Mouse (Mus musculus) heart, postnatal 0 days (tissue): ENCODE data around the gene Wfdc3. TPM values are rescaled to one million over a fixed set of nuclear protein-coding genes. Genes with fewer than 3 reads are reported as not detected.
A peak's percentile ranks its signal among the peaks of the same experiment; 100 is the strongest.

ENCODE experiments used
- ATAC-seq: fragments of 200-750 bp; cut with Nextera tagmentation; 2 replicates; pipeline ENCODE4 v1.8.0; 2017; ENCODE audit warnings: low read depth, moderate number of reproducible peaks, moderate library complexity; ENCODE audit not compliant: insufficient read depth
- DNase-seq: peaks from one replicate; pipeline ENCODE4 v3.0.0-alpha.2; 2016; ENCODE audit warnings: low spot score
- H3K27ac ChIP-seq: fragments of 300-500 bp; sonication (generic); 2 replicates; pipeline ENCODE4 v1.5.1; 2014; ENCODE audit warnings: low read depth, mild to moderate bottlenecking
- H3K27me3 ChIP-seq: fragments of 300-500 bp; sonication (generic); 2 replicates; pipeline ENCODE4 v1.6.1; 2014; ENCODE audit warnings: low read length, mixed read lengths; ENCODE audit not compliant: control insufficient read depth, insufficient read depth
- H3K36me3 ChIP-seq: fragments of 300-500 bp; sonication (generic); replicated peaks from 2 replicates; pipeline ENCODE4 v1.6.1; 2014; ENCODE audit warnings: low read length, mixed read lengths; ENCODE audit not compliant: control insufficient read depth, insufficient read depth
- H3K4me1 ChIP-seq: fragments of 300-500 bp; sonication (generic); 2 replicates; pipeline ENCODE4 v1.6.1; 2014; ENCODE audit warnings: antibody characterized with exemption; ENCODE audit not compliant: control insufficient read depth, insufficient read depth
- H3K4me2 ChIP-seq: fragments of 300-500 bp; sonication (generic); 2 replicates; pipeline ENCODE4 v1.6.1; 2014; ENCODE audit warnings: low read depth, mild to moderate bottlenecking, low read length, moderate library complexity
- H3K4me3 ChIP-seq: fragments of 300-500 bp; sonication (generic); 2 replicates; pipeline ENCODE4 v1.5.1; 2014; ENCODE audit warnings: low read depth, low read length
- H3K9ac ChIP-seq: fragments of 300-500 bp; sonication (generic); replicated peaks from 2 replicates; pipeline ENCODE4 v1.6.1; 2014; ENCODE audit warnings: low read depth, low read length, mixed read lengths
- H3K9me3 ChIP-seq: fragments of 300-500 bp; sonication (generic); replicated peaks from 2 replicates; pipeline ENCODE4 v1.6.1; 2016; ENCODE audit warnings: low read length; ENCODE audit not compliant: control insufficient read depth
- CTCF ChIP-seq: IDR thresholded peaks from 2 replicates; pipeline ENCODE4 v1.5.1; 2016; ENCODE audit warnings: antibody characterized with exemption, control low read depth, low read depth
- EP300 ChIP-seq: IDR thresholded peaks from 2 replicates; pipeline ENCODE4 v1.6.1; 2016; ENCODE audit warnings: antibody characterized with exemption, low read depth
- WGBS: fragments of 180-500 bp; shearing (Covaris S2); extraction: QIAGEN DNeasy Blood & Tissue Kit; methylation state at CpG from one replicate; pipeline ENCODE4 v1.1.7; 2014; 5-methylcytosine and 5-hydroxymethylcytosine counted together
- polyA plus RNA-seq: library from polyadenylated mRNA; unstranded; fragments of >200 nt; fragmentation: Nextera tagmentation; extraction: Ambion mirVana; gene quantifications from 2 replicates; pipeline ENCODE4 v1.2.1, GENCODE M21; 2015
- total RNA-seq: library from RNA; depleted of rRNA; stranded (reverse); fragments of >200 nt; gene quantifications from 2 replicates; pipeline ENCODE4 v1.2.3, GENCODE M21; 2014; ENCODE audit warnings: low replicate concordance; rRNA removed

Wfdc3 gene
- total RNA-seq (not detected in 2 replicates), polyA plus RNA-seq (0.46 and 0.51 TPM in 2 replicates)

GRCm38 (mm10) chr2:164745843-164746479, at the start of gene Wfdc3, which contains the start of gene Dnttip1:
Gene Wfdc3, minus strand, starts transcription at chr2:164745931.
Gene Dnttip1, plus strand, starts transcription at chr2:164745983.
- Histone ChIP-seq H3K4me3 (peak within 1 kb of the TSS; percentile 86), H3K9ac (peak within 1 kb of the TSS; percentile 90), H3K9me3 (no peaks in the 10 kb centered on the region)

GRCm38 (mm10) chr2:164794293-164794692, 48.6 kb upstream of the Wfdc3 start:
- H3K9ac ChIP-seq: no peak overlapping the region
- peaks cover 3% of the 10 kb centered on the region; the same call in 1 of the 2 replicates for H3K4me1 ChIP-seq
- H3K27me3 ChIP-seq: no peaks in the 10 kb centered on the region
- H3K9me3 ChIP-seq: no peaks in the 10 kb centered on the region
- peak; percentile 76 for ATAC-seq
- TF ChIP-seq EP300: 0 out of 2 replicates have a peak, but pooled peaks have one; percentile 48
- peak; percentile 86 for TF ChIP-seq CTCF
- 14% methylated on average over 5 of the region's 5 CpGs for whole genome bisulfite sequencing
- DNase-seq: peak; percentile 85
- H3K36me3 ChIP-seq: peaks cover 64% of the 10 kb centered on the region
- H3K4me2 ChIP-seq: no peak overlapping the region
- peak overlapping the region; percentile 81 for H3K27ac ChIP-seq
- H3K4me3 ChIP-seq: no peak overlapping the region

More at GRCm38 (mm10) chr2:164745843-164746479, at the start of gene Wfdc3, which contains the start of gene Dnttip1:
- DNase-seq: peak; percentile 87
- TF ChIP-seq EP300 (no peak), CTCF (no peak)
- H3K27ac ChIP-seq: peak within 1 kb of the TSS; percentile 79
- H3K4me1 ChIP-seq: peaks cover 14% of the 10 kb centered on the region
- no peaks in the 10 kb centered on the region for H3K27me3 ChIP-seq
- 1% methylated on average over 68 of the region's 70 CpGs for WGBS
- H3K4me2 ChIP-seq: peak within 1 kb of the TSS; percentile 82
- H3K36me3 ChIP-seq: peaks cover 34% of the 10 kb centered on the region
- ATAC-seq: peak; percentile 94

GRCm38 (mm10) chr2:164793772-164794171, 48.0 kb upstream of the Wfdc3 start:
- Histone ChIP-seq H3K9me3 (no peaks in the 10 kb centered on the region), H3K36me3 (peaks cover 63% of the 10 kb centered on the region), H3K4me2 (no peak overlapping the region), H3K27me3 (no peaks in the 10 kb centered on the region), H3K4me3 (no peak overlapping the region), H3K27ac (peak overlapping the region; percentile 81), H3K4me1 (peaks cover 3% of the 10 kb centered on the region; the same call in 1 of the 2 replicates), H3K9ac (no peak overlapping the region)
- ATAC-seq (peak; percentile 12; the same call in 1 of the 2 replicates), DNase-seq (no peak)
- WGBS: 68% methylated on average over 2 of the region's 2 CpGs
- TF ChIP-seq CTCF (peak; percentile 9; the same call in 1 of the 2 replicates), EP300 (no peak)

- DNase-seq (peak; percentile 46), ATAC-seq (peak; percentile 54; the same call in 1 of the 2 replicates)
- Histone ChIP-seq H3K9ac (no peak overlapping the region), H3K4me2 (no peak overlapping the region), H3K4me1 (peaks cover 6% of the 10 kb centered on the region; the same call in 1 of the 2 replicates), H3K27ac (peak overlapping the region; percentile 81), H3K27me3 (no peaks in the 10 kb centered on the region), H3K9me3 (no peaks in the 10 kb centered on the region), H3K4me3 (no peak overlapping the region), H3K36me3 (peaks cover 67% of the 10 kb centered on the region)
- 34% methylated on average over 3 of the region's 3 CpGs for WGBS
- TF ChIP-seq EP300 (no peak), CTCF (peak; percentile 73)
Measured at GRCm38 (mm10) chr2:164793236-164793635, 47.5 kb upstream of the Wfdc3 start.

GRCm38 (mm10) chr2:164792400-164793190, 46.9 kb upstream of the Wfdc3 start:
- Histone ChIP-seq H3K27me3 (no peaks in the 10 kb centered on the region), H3K4me3 (no peak overlapping the region), H3K9me3 (no peaks in the 10 kb centered on the region), H3K9ac (no peak overlapping the region), H3K27ac (peak overlapping the region; percentile 81), H3K36me3 (peaks cover 63% of the 10 kb centered on the region), H3K4me2 (no peak overlapping the region), H3K4me1 (peaks cover 7% of the 10 kb centered on the region; the same call in 1 of the 2 replicates)
- no peak for TF ChIP-seq EP300
- no peak for TF ChIP-seq CTCF
- ATAC-seq: 0 out of 2 replicates have a peak, but pooled peaks have one; percentile 8
- DNase-seq: no peak
- WGBS: 73% methylated on average over 12 of the region's 12 CpGs
